Mouse (Mus musculus) hindbrain, embryonic 12.5 days (tissue): ENCODE results near the gene Myrf. TPM values are rescaled to one million over a fixed set of nuclear protein-coding genes. Genes with fewer than 3 reads are reported as not detected.
A peak's percentile ranks its signal among the peaks of the same experiment; 100 is the strongest.

Experiments
- ATAC-seq: fragments of 200-750 bp; cut with Nextera tagmentation; 2 replicates; pipeline ENCODE4 v1.8.0; 2017; ENCODE audit warnings: moderate TSS enrichment; ENCODE audit not compliant: low FRiP score
- H3K27ac ChIP-seq: fragments of 300-500 bp; sonication (generic); 2 replicates; pipeline ENCODE4 v1.5.1; 2016; ENCODE audit warnings: mild to moderate bottlenecking
- H3K27me3 ChIP-seq: fragments of 300-500 bp; sonication (generic); 2 replicates; pipeline ENCODE4 v1.6.1; 2016; ENCODE audit warnings: mild to moderate bottlenecking
- H3K36me3 ChIP-seq: fragments of 300-500 bp; sonication (generic); 2 replicates; pipeline ENCODE4 v1.6.1; 2016; ENCODE audit warnings: mild to moderate bottlenecking
- H3K4me1 ChIP-seq: fragments of 300-500 bp; sonication (generic); 2 replicates; pipeline ENCODE4 v1.6.1; 2016
- H3K4me2 ChIP-seq: fragments of 300-500 bp; sonication (generic); replicated peaks from 2 replicates; pipeline ENCODE4 v1.6.1; 2016; ENCODE audit warnings: mild to moderate bottlenecking
- H3K4me3 ChIP-seq: fragments of 300-500 bp; sonication (generic); 2 replicates; pipeline ENCODE4 v1.5.1; 2016; ENCODE audit warnings: mild to moderate bottlenecking
- H3K9ac ChIP-seq: fragments of 300-500 bp; sonication (generic); 2 replicates; pipeline ENCODE4 v1.6.1; 2016; ENCODE audit warnings: mild to moderate bottlenecking, moderate library complexity
- H3K9me3 ChIP-seq: fragments of 300-500 bp; sonication (generic); replicated peaks from 2 replicates; pipeline ENCODE4 v1.6.1; 2016; ENCODE audit warnings: mild to moderate bottlenecking
- WGBS: fragments of 180-500 bp; shearing (Covaris S2); methylation state at CpG from one replicate; pipeline ENCODE4 v1.1.7; 2016; 5-methylcytosine and 5-hydroxymethylcytosine counted together
- polyA plus RNA-seq: library from polyadenylated mRNA; unstranded; fragments of >200 nt; fragmentation: Nextera tagmentation; extraction: Ambion mirVana; gene quantifications from 2 replicates; pipeline ENCODE4 v1.2.1, GENCODE M21; 2016

The Myrf gene
- polyA plus RNA-seq, 1 experiment from 2014 or later: 1.3 TPM

DNA sequence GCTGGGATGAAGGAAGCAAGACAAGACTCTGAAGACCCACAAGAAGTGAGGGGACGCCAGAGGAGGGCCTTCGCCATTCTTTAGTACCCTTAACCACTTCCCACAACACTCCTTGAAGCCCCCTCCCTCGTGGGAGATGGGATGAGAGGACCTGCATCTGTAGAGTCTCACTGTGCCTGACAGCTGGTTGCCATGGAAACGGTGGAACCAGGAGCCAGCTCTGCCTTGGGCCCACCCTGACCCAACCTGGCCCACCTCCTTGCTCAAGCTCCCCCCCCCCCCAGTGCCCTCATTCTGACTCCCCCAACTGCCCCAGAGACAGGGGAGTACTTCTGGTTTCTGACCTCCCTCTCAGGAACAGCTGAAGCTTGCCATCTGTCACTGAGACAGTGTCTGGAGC lies 19.0 kb downstream of the Myrf start:
- Histone ChIP-seq H3K36me3 (no peaks in the 10 kb centered on the region), H3K4me3 (no peak overlapping the region), H3K27me3 (no peaks in the 10 kb centered on the region), H3K27ac (no peak overlapping the region), H3K4me1 (peaks cover 10% of the 10 kb centered on the region), H3K4me2 (no peak overlapping the region), H3K9ac (no peak overlapping the region), H3K9me3 (no peaks in the 10 kb centered on the region)
- no peak for ATAC-seq
- 62% methylated on average over 4 of the region's 4 CpGs for WGBS

DNA sequence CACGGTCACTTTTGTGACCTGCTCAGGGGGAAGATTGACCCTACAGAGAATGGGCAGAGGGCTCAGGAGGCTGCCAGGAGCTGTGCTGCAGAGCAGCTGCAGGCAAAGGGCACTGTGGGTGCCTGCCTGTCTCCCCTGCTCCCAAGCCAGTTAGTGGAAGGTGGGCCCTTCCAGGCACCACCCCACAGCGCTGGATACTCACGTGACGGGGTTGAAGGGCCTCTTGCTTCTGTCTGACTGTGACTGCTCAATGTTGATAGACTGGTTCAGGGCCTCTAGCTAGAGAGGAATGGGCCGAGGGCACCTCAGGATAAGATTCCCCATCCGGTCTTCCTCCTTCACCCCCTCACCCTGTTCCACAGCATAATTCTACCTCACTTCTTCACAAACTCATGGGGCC lies 21.0 kb downstream of the Myrf start:
- ATAC-seq: no peak
- no peaks in the 10 kb centered on the region for H3K9me3 ChIP-seq
- H3K9ac ChIP-seq: no peak overlapping the region
- WGBS: 79% methylated on average over 6 of the region's 6 CpGs
- H3K4me2 ChIP-seq: no peak overlapping the region
- H3K36me3 ChIP-seq: no peaks in the 10 kb centered on the region
- no peaks in the 10 kb centered on the region for H3K27me3 ChIP-seq
- H3K27ac ChIP-seq: no peak overlapping the region
- no peak overlapping the region for H3K4me3 ChIP-seq
- H3K4me1 ChIP-seq: peaks cover under 1% of the 10 kb centered on the region; the same call in 1 of the 2 replicates

DNA sequence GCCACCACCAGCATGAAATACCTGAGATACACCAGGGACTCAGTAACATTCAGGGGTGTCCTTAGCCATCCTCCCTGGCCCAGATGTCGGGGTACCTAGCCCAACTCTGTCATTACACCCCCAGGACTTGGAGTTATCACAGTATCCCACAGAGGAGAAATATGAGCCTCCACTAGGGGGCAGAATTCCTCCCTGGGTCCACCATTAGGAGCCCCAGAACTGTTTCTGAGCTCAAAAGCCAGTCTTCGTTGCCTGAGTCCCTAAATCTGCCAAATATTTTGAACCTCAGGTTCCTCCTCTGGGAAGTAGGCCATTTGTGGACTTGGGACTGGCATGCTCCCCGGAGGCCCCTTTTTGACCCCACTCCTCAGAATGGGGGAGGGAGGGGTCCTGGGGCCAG lies 21.4 kb downstream of the Myrf start:
- Histone ChIP-seq H3K4me2 (no peak overlapping the region), H3K27ac (no peak overlapping the region), H3K9ac (no peak overlapping the region), H3K27me3 (no peaks in the 10 kb centered on the region), H3K9me3 (no peaks in the 10 kb centered on the region), H3K36me3 (no peaks in the 10 kb centered on the region), H3K4me3 (no peak overlapping the region), H3K4me1 (no peaks in the 10 kb centered on the region)
- ATAC-seq: no peak; the same call in 1 of the 2 replicates
- 69% methylated on average over 3 of the region's 3 CpGs for WGBS

DNA sequence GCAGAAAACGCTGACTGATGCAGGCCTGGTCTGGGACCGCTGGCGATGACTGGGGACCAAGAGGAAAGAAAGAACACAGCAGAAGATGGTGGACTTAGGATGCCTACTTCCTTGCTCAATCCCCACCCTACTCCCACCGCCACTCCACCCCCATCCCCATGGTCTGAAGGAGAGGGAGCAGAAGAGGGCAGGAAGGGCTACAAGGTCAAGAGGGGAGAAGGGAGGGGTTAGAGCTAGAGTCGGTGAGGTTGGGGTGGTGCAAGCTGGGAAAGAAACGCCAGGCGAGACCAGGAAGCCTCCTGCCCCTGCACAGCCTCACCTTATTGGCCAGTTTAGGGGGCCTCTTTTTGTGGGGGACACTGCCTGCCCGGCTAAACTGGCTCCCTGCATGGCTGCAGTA lies 24.4 kb downstream of the Myrf start:
- Histone ChIP-seq H3K36me3 (peaks cover 15% of the 10 kb centered on the region), H3K4me2 (no peak overlapping the region), H3K9me3 (no peaks in the 10 kb centered on the region), H3K9ac (no peak overlapping the region), H3K4me1 (no peaks in the 10 kb centered on the region), H3K4me3 (no peak overlapping the region), H3K27me3 (no peaks in the 10 kb centered on the region), H3K27ac (no peak overlapping the region)
- WGBS: 84% methylated on average over 8 of the region's 8 CpGs
- no peak for ATAC-seq

DNA sequence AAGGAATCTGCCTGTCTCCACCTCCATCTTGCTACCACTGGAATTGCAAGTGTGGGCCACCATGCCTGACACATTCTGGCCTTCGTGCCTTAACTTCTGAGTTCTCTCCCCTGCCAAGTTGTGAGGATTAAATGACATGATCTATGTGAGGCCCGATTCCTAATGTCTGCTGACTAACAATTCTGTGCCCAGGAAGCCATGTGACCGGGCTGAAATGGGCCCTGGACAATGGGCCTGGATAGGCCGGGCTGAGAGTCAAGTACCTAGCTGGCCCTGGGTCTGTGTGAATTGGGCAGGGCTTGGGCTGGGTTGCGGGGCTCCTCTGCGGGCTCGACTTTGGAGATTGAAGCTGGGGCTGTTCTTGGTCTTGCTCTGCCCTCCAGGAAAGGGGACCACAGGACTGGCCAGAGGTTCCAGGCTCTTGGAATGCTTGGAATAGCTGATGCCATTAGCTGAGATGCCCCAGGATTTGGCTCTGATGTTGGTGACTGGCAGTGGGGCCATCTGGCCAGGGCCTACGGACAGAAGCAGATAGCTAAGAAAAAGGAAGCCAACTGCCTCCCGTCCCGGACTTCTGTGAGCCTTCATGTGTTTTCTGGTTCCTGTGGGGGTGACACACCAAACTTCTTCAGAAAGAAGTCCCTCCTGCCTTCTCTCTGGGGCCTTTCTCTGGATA lies 26.6 kb downstream of the Myrf start:
- Histone ChIP-seq H3K4me3 (no peak overlapping the region), H3K9me3 (no peaks in the 10 kb centered on the region), H3K4me1 (no peaks in the 10 kb centered on the region), H3K27me3 (no peaks in the 10 kb centered on the region), H3K27ac (no peak overlapping the region), H3K36me3 (peaks cover 34% of the 10 kb centered on the region), H3K4me2 (no peak overlapping the region), H3K9ac (no peak overlapping the region)
- WGBS: 94% methylated on average over 10 of the region's 10 CpGs
- ATAC-seq: no peak

DNA sequence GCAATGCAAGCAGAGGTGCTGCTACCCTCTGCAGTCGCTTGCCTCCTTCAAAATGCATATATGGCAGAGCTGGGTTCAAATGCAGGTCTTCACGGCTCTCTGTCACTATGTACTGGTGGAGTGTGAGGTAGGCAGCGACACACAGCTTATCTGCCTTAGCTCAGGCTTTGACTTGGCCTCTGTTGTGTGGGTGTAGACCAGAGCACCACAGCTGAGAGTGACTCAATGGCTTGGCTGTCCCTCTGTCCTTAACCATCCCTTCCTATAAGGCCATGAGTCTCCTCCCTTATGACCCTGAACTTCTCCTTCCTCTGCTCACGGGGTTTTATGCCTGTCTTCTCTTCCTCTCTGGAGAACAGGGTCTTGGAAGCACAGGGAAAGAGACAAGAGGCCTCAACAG lies 29.7 kb downstream of the Myrf start:
- H3K9me3 ChIP-seq: no peaks in the 10 kb centered on the region
- no peak for ATAC-seq
- no peaks in the 10 kb centered on the region for H3K4me1 ChIP-seq
- H3K4me3 ChIP-seq: no peak overlapping the region
- H3K9ac ChIP-seq: no peak overlapping the region
- no peak overlapping the region for H3K4me2 ChIP-seq
- H3K27me3 ChIP-seq: no peaks in the 10 kb centered on the region
- H3K36me3 ChIP-seq: peaks cover 61% of the 10 kb centered on the region
- H3K27ac ChIP-seq: no peak overlapping the region
- 86% methylated on average over 4 of the region's 4 CpGs for WGBS

DNA sequence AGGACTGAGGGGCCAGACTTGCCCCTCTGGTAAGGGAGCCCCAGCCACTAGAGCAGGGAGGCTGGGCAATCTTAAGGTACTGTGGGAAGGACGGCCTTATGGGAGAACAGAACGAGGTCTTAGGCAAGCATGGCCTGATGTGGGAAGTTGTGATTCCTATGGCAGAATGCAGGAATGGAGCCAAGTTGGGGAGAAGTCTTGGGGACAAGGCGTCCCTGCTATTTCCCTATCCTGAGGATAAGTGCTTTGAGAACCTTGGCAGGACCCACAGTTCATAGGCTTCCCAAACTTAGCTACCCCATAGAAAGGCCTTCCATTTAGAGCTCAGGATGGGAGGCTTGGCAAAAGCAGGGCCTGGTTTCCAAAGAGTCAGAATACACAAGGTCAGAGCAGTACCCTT lies 31.7 kb downstream of the Myrf start:
- Histone ChIP-seq H3K27ac (no peak overlapping the region), H3K9me3 (no peaks in the 10 kb centered on the region), H3K4me1 (peaks cover 8% of the 10 kb centered on the region), H3K4me2 (no peak overlapping the region), H3K9ac (no peak overlapping the region), H3K27me3 (no peaks in the 10 kb centered on the region), H3K4me3 (no peak overlapping the region), H3K36me3 (peaks cover 62% of the 10 kb centered on the region)
- WGBS: 85% methylated on average over 3 of the region's 3 CpGs
- no peak for ATAC-seq

DNA sequence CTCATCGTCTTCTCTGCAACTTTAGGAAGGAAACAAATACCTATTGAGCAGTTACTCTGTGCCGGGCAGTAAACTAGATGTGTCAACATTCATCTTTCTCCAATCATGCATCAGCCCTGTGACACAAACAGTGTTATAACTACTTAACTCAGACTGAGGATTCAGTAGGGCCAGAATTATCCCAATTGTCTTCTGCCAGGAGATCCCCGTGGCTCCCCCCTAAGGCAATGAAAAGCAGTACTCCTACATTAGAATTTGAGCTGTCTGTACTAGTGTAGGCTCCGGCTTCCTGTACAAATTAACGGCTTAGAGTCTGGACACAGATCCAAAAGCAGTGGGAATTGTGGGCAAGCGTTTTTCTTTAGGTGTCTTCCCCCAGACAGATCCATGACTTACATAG lies 35.5 kb downstream of the Myrf start:
- peak overlapping the region; percentile 86 for H3K4me2 ChIP-seq
- H3K36me3 ChIP-seq: peaks cover 50% of the 10 kb centered on the region
- no peaks in the 10 kb centered on the region for H3K27me3 ChIP-seq
- peak overlapping the region; percentile 82; the same call in 1 of the 2 replicates for H3K4me3 ChIP-seq
- peaks cover 17% of the 10 kb centered on the region for H3K4me1 ChIP-seq
- WGBS: 78% methylated on average over 6 of the region's 6 CpGs
- no peak for ATAC-seq
- peak overlapping the region; percentile 80; the same call in 1 of the 2 replicates for H3K9ac ChIP-seq
- H3K27ac ChIP-seq: no peak overlapping the region
- H3K9me3 ChIP-seq: no peaks in the 10 kb centered on the region

DNA sequence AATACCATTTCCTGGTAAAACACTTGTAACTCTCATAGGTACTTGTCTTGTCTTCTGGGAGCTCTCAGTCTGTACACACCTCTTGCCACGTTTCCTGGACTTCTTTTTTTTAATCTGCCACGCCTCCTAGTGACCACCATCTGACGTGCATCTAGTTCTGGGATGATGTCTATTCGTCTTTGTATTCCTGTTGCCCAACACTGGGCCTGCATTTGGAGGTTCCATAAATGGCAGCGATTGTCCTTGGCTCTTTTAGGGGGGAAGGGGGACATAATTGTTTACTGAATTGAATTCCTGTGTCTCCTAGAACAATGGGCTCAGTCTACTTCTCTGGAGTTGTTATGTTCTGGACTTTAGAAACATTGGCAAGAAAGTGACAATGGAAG lies 35.9 kb downstream of the Myrf start:
- Histone ChIP-seq H3K4me2 (peak overlapping the region; percentile 86), H3K4me3 (peak overlapping the region; percentile 82), H3K27me3 (no peaks in the 10 kb centered on the region), H3K4me1 (peaks cover 17% of the 10 kb centered on the region), H3K36me3 (peaks cover 50% of the 10 kb centered on the region), H3K9ac (peak overlapping the region; percentile 80), H3K27ac (no peak overlapping the region; the same call in 1 of the 2 replicates), H3K9me3 (no peaks in the 10 kb centered on the region)
- ATAC-seq: peak; percentile 53; the same call in 1 of the 2 replicates
- WGBS: 2% methylated on average over 5 of the region's 5 CpGs

DNA sequence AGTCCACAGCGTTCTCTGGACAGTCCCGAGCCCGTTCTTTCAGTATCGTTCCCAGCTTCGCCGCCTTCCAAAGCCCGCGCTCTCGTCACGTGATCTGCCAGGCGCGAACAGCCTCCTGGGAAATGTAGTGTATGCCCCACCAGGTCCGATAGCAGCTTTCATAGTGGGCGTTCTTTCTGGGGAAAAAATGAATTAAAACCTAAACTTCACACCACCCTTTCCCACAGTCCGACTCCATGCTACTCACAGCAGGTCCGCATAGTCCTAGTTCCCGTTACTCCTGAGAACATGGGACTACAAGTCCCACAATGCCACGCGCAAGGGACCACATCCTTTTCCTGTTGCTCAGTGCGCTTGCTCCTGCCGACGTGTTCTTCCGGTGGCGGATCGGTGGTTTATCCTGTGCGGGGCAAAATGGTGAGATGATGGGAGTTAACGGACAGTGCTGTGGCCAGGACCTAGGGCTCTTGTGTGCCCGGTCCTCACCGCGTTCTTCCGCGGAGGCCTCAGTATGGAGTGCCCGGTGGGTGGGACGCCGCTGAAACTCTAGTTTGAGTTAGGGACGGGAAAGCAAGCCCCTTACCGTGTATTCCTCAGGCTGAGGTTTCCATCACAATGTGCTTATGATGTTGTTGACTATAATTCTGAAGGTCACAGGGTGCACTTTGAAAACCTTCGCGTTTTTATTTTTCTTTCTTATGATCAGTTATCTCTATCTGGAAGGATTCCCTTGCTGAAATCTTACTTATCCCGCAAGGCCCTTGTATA lies 36.5 kb downstream of the Myrf start, which contains the start of the genes Tmem258 and Fen1:
Tmem258 (plus strand) TSS at position 167 of the 768 bp plus-strand sequence.
Fen1 (minus strand) TSS at position 322 of the 768 bp plus-strand sequence.
- Histone ChIP-seq H3K4me3 (peak within 1 kb of the TSS; percentile 82), H3K27me3 (no peaks in the 10 kb centered on the region), H3K9ac (peak within 1 kb of the TSS; percentile 80), H3K9me3 (no peaks in the 10 kb centered on the region), H3K27ac (peak within 1 kb of the TSS; percentile 73), H3K36me3 (peaks cover 49% of the 10 kb centered on the region), H3K4me2 (peak within 1 kb of the TSS; percentile 86), H3K4me1 (peaks cover 17% of the 10 kb centered on the region)
- WGBS: under 1% methylated on average over 40 of the region's 40 CpGs
- peak; percentile 92 for ATAC-seq

DNA sequence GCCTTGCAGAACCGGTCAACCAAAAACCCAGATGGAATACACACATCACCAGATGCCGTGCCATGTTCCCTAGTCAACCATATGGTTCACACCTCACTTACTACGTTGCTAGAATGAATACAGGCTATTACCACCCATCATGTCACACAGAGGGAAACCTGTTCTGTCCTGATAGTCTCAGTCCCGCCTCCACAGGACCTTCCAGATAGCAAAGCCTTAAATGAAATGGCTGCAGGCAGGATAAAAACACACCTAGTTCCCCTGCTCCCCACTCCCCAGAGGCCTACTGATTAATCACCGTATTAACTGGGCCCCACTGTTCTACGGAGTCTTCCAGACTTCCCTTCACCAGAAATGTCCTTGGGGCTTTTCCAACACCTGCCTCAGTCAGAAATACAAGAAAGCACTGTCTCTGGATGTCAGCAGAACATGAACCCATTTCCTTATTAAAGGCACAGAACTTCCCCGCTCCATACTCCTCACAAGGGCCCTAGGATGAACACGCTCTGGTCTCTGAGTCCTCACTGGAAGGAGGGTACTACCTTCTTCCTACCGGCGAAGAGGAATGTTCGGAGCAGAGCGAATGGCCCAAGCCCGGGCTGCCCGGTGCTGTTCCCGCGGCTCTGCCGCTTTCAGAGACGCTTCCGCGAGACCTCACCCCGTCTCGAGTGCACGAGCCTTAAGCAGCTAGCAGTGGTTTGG lies 37.3 kb downstream of the Myrf start:
- Histone ChIP-seq H3K27me3 (no peaks in the 10 kb centered on the region), H3K9me3 (no peaks in the 10 kb centered on the region), H3K4me2 (peak overlapping the region; percentile 86), H3K4me1 (peaks cover 17% of the 10 kb centered on the region), H3K36me3 (peaks cover 44% of the 10 kb centered on the region), H3K27ac (peak overlapping the region; percentile 73), H3K4me3 (peak overlapping the region; percentile 82), H3K9ac (peak overlapping the region; percentile 80)
- no peak; the same call in 1 of the 2 replicates for ATAC-seq
- WGBS: 3% methylated on average over 23 of the region's 23 CpGs

DNA sequence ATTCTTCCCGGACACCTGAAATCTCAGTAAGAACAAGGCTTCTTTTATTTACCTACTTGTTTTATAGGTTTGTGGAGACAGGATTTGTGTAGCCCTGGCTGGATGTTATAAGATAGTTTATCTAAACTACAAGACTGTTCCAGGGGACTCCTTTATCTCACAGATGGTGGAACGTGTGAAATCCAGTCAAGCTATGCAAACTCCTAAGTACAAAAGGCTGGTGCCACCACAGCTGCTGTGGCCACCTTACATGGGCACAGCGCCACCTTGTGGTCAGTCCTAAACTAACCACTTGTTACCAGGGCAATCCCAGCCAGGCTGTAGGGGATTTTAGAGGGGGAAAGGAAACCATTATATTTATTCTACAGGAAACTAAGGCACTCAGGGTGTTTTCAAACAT lies 41.8 kb downstream of the Myrf start:
- H3K4me1 ChIP-seq: peaks cover 9% of the 10 kb centered on the region
- no peak overlapping the region for H3K4me3 ChIP-seq
- 30% methylated on average over 3 of the region's 3 CpGs for WGBS
- no peak overlapping the region for H3K27ac ChIP-seq
- no peaks in the 10 kb centered on the region for H3K9me3 ChIP-seq
- H3K27me3 ChIP-seq: no peaks in the 10 kb centered on the region
- H3K4me2 ChIP-seq: no peak overlapping the region
- peak; percentile 22 for ATAC-seq
- no peak overlapping the region for H3K9ac ChIP-seq
- peaks cover 55% of the 10 kb centered on the region for H3K36me3 ChIP-seq
